Mouse (Mus musculus): ENCODE results near the gene Qrfp.

The Qrfp gene

DNA sequence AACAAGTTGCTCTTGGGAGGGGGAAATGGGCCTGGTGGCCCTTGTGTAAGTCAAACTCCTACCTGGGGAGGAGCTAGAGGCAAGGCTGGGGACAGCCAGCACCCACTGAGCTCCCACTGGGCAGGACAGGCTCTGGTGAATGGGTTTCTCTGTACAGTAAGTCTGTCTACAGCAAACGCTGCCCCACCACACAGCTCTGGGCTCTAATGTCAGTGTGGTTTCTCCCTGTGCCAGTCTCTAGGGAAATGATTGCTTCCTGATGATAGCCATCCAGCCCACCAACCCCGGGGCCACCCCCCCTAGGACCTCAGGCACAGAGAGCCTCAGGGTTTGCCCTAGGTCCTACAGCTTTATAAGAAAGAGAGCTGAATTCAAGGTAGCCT lies 1.0 kb downstream of the Qrfp start:
- peaks cover 8% of the 10 kb centered on the region; the same call in 1 of the 2 replicates for H3K27me3 ChIP-seq (ENCODE audit: insufficient read depth, low read length)
- peaks cover 3% of the 10 kb centered on the region; the same call in 1 of the 2 replicates for H3K36me3 ChIP-seq (ENCODE audit: insufficient read depth, low read length)
- TF ChIP-seq POU5F1 (IDR thresholded peaks at IDR 0.05; ENCODE audit: borderline replicate concordance, low read length) (no peak), NANOG (IDR thresholded peaks at IDR 0.05; ENCODE audit: borderline replicate concordance, low read length) (no peak), CTCF (conservative IDR thresholded peaks at IDR 0.05; ENCODE audit: low read length) (no peak)
- no peak overlapping the region for H3K4me3 ChIP-seq (replicated peaks; ENCODE audit: low read length)
- H3K4me1 ChIP-seq (replicated peaks; ENCODE audit: low read depth, low read length), result peaks cover 9% of the 10 kb centered on the region
- no peaks in the 10 kb centered on the region for H3K9me3 ChIP-seq (ENCODE audit: low read length)

DNA sequence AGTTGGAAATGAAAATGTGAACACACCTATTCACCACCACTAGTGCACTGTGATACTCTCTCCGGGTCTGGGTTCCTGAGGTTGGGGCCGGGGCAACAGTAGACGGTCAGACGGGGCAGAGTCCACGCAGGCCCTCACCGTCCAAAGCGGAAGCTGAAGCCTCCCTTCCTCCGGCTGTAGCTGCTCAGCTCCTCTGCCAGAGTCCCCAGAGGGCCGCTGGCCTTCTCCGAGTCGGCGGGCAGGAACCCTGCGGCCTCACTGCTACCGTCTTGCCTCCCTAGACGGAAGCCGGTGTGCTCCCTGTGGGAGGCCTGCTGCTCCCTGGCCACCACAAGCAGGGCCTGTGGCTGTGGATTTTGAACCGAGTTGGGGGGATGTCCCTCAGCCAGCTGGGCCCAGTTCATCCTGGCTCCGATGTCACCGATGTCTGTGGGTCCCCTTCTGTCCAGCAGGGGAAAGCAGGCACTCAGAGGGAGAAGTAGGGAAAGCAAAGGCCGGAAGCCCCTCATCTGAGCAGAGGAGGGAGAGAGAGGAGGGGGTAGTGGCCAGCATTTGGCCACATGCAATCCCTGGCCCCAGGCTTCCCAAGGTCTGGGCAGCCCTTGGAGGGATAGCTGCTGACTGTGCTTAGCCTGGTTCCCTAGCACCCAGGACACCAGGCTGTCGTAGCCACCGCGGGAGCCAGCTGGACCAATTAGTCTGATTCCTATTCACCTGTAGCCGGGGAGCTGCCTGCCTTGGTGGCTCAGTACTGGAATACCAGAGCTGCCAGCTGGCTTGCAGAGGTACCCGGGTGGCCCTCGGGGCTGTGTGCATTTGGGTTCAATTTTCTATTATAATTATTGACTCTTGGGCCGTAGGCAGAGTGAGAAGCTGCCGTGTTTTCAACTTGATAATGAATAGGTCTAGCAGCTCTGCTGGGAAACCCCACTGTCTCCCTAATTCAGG lies 1.7 kb downstream of the Qrfp start:
- Histone ChIP-seq H3K4me3 (replicated peaks; ENCODE audit: low read length) (no peak overlapping the region), H3K36me3 (ENCODE audit: insufficient read depth, low read length) (peaks cover 9% of the 10 kb centered on the region), H3K4me1 (replicated peaks; ENCODE audit: low read depth, low read length) (peaks cover 9% of the 10 kb centered on the region), H3K9me3 (ENCODE audit: low read length) (no peaks in the 10 kb centered on the region), H3K27me3 (ENCODE audit: insufficient read depth, low read length) (peaks cover 8% of the 10 kb centered on the region; the same call in 1 of the 2 replicates)
- TF ChIP-seq POU5F1 (IDR thresholded peaks at IDR 0.05; ENCODE audit: borderline replicate concordance, low read length), result no peak
- no peak for TF ChIP-seq NANOG (IDR thresholded peaks at IDR 0.05; ENCODE audit: borderline replicate concordance, low read length)
- no peak for TF ChIP-seq CTCF (conservative IDR thresholded peaks at IDR 0.05; ENCODE audit: low read length)

DNA sequence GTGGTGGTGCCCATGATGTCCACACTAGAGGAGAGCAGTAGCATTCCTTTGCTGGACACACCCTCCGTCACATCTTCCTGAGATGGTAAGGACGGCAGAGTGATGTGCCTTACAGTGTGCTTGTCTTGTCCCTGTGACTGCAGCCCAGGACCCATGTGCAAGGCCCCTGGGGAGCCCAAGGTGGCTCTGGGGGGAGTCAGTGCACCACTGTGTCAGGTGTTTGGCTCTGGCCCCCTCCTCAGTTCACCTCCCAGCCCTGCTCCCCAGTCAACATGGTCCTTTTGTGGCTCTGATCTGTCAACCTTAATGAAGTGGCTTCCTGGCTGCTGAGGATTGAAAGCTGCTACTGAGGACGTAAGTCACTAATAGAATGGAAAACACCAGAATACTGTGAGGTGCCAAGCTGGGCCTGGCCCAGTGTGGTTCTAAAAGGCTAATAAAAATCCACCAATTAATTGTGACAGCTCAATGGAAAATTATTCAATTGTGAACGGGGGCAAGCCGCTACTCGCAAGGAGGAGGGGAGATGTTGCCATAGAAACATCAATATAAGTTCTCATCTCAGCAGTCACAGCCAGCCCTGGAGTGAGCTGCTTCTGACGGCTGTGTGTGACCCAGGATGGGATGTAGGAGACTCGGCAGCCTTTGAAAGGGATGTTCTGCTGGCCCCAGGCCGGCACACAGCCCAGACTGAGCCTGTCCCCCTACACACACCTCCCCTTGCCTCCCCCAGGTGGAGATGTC lies 3.6 kb downstream of the Qrfp start:
- TF ChIP-seq POU5F1 (IDR thresholded peaks at IDR 0.05; ENCODE audit: borderline replicate concordance, low read length), result no peak
- TF ChIP-seq CTCF (conservative IDR thresholded peaks at IDR 0.05; ENCODE audit: low read length), result no peak
- no peak for TF ChIP-seq NANOG (IDR thresholded peaks at IDR 0.05; ENCODE audit: borderline replicate concordance, low read length)
- Histone ChIP-seq H3K9me3 (ENCODE audit: low read length) (no peaks in the 10 kb centered on the region), H3K36me3 (ENCODE audit: insufficient read depth, low read length) (peaks cover 28% of the 10 kb centered on the region), H3K4me1 (replicated peaks; ENCODE audit: low read depth, low read length) (peaks cover 12% of the 10 kb centered on the region), H3K4me3 (replicated peaks; ENCODE audit: low read length) (no peak overlapping the region), H3K27me3 (ENCODE audit: insufficient read depth, low read length) (peaks cover 7% of the 10 kb centered on the region; the same call in 1 of the 2 replicates)

DNA sequence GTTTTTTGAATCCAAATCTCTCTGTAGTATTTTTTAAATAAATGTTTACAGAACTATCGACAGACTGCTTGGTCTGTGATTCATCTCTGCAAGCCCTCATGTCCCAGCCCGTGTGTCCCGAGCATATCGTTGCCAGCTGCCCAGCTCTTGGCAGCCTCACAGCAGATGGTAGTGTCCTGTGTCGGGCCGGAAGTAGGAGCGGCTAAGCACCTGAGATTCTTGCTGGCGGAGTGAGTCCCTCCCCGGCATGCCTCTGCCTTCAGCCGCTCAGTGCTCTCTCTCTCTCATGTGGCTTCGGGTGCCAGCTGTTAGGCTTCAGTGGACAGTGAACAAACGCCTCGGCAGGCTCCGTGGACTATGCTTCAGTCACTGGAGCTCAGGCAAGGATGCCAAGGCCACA lies 6.9 kb downstream of the Qrfp start:
- Histone ChIP-seq H3K4me1 (replicated peaks; ENCODE audit: low read depth, low read length) (peaks cover 29% of the 10 kb centered on the region), H3K9me3 (ENCODE audit: low read length) (no peaks in the 10 kb centered on the region), H3K36me3 (ENCODE audit: insufficient read depth, low read length) (peaks cover 61% of the 10 kb centered on the region), H3K27me3 (ENCODE audit: insufficient read depth, low read length) (no peaks in the 10 kb centered on the region), H3K4me3 (replicated peaks; ENCODE audit: low read length) (no peak overlapping the region)
- TF ChIP-seq CTCF (conservative IDR thresholded peaks at IDR 0.05; ENCODE audit: low read length) (no peak), NANOG (IDR thresholded peaks at IDR 0.05; ENCODE audit: borderline replicate concordance, low read length) (no peak)

DNA sequence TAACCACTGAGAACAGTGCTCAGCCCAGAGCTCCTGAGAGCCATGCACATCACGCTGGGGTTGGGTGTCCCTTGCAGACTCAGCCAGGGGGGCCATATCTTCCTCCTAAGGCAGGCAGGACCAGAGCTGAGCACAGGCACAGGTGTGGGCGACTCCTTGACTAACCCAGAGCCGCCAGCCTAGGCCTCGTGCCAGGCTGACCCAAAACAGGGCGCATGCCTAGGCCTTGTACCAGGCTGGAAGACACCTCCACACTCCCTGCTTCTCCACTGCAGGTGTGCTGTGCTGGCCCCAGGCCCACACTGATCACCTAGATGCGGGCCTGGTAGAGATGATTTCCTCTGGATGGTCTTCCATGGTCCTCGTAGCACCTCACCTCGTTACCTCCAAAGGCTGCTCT lies 7.6 kb downstream of the Qrfp start:
- TF ChIP-seq POU5F1 (IDR thresholded peaks at IDR 0.05; ENCODE audit: borderline replicate concordance, low read length) (no peak), NANOG (IDR thresholded peaks at IDR 0.05; ENCODE audit: borderline replicate concordance, low read length) (no peak), CTCF (conservative IDR thresholded peaks at IDR 0.05; ENCODE audit: low read length) (no peak)
- Histone ChIP-seq H3K27me3 (ENCODE audit: insufficient read depth, low read length) (no peaks in the 10 kb centered on the region), H3K9me3 (ENCODE audit: low read length) (no peaks in the 10 kb centered on the region), H3K4me1 (replicated peaks; ENCODE audit: low read depth, low read length) (peaks cover 29% of the 10 kb centered on the region), H3K36me3 (ENCODE audit: insufficient read depth, low read length) (peaks cover 68% of the 10 kb centered on the region), H3K4me3 (replicated peaks; ENCODE audit: low read length) (no peak overlapping the region)

DNA sequence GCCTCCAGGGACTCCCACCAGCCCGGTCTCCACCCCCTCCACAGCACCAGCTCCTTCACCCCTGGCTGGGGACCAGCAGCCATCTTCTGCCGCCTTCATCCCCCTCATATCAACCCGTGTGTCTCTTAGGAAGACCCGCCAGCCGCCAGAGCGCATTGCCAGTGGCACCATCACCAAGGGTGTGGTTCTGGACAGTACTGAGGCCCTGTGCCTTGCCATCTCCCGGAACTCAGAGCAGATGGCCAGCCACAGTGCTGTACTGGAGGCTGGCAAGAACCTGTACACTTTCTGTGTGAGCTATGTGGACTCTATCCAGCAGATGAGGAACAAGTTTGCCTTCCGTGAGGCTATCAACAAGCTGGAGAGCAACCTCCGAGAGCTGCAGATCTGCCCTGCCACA lies 9.0 kb downstream of the Qrfp start:
- no peak for TF ChIP-seq NANOG (IDR thresholded peaks at IDR 0.05; ENCODE audit: borderline replicate concordance, low read length)
- no peak for TF ChIP-seq POU5F1 (IDR thresholded peaks at IDR 0.05; ENCODE audit: borderline replicate concordance, low read length)
- no peak for TF ChIP-seq CTCF (conservative IDR thresholded peaks at IDR 0.05; ENCODE audit: low read length)
- Histone ChIP-seq H3K4me1 (replicated peaks; ENCODE audit: low read depth, low read length) (peaks cover 29% of the 10 kb centered on the region), H3K36me3 (ENCODE audit: insufficient read depth, low read length) (peaks cover 82% of the 10 kb centered on the region)

DNA sequence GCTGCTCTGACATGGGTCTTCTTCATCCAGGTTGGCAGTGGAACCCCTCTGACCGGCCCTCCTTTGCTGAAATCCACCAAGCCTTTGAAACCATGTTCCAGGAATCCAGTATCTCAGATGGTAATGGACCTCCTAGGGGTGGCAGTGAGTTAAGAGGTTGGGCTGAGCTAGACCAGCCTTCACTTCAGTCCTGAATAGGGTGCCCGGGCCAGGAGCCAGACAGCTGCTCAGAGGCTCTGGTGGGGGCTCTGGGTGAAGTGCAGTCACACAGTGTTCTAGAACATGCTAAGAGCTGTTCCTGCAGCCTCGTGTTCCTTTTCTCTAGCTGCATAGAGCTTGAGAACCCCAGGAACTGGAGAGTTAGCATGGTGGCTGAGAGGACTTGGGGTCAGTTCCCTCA lies 13.4 kb downstream of the Qrfp start:
- no peak overlapping the region for H3K4me3 ChIP-seq (replicated peaks; ENCODE audit: low read length)
- no peaks in the 10 kb centered on the region for H3K27me3 ChIP-seq (ENCODE audit: insufficient read depth, low read length)
- peaks cover 96% of the 10 kb centered on the region for H3K36me3 ChIP-seq (ENCODE audit: insufficient read depth, low read length)
- peaks cover 28% of the 10 kb centered on the region for H3K4me1 ChIP-seq (replicated peaks; ENCODE audit: low read depth, low read length)
- no peaks in the 10 kb centered on the region for H3K9me3 ChIP-seq (ENCODE audit: low read length)
- no peak for TF ChIP-seq NANOG (IDR thresholded peaks at IDR 0.05; ENCODE audit: borderline replicate concordance, low read length)

More for the DNA sequence above, 9.0 kb downstream of the Qrfp start:
- Histone ChIP-seq H3K27me3 (ENCODE audit: insufficient read depth, low read length) (no peaks in the 10 kb centered on the region), H3K4me3 (replicated peaks; ENCODE audit: low read length) (peak overlapping the region; percentile 69), H3K9me3 (ENCODE audit: low read length) (no peaks in the 10 kb centered on the region)

DNA sequence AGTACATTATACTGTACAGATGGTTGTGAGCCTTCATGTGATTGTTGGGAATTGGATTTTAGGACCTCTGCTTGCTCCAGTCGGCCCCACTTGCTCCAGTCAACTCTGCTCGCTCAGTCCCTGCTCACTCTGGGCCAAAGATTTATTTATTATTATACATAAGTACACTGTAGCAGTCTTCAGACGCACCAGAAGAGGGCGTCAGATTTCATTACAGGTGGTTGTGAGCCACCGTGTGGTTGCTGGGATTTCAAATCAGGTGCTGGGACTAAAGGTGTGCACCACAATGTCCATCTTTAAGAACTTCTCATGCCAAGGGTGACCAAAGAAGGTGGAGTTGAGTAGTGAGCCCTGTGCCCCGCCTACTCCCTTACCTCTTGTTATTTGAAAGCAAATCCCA lies 17.8 kb downstream of the Qrfp start:
- H3K4me3 ChIP-seq (replicated peaks; ENCODE audit: low read length), result no peak overlapping the region
- TF ChIP-seq POU5F1 (IDR thresholded peaks at IDR 0.05; ENCODE audit: borderline replicate concordance, low read length) (no peak), CTCF (conservative IDR thresholded peaks at IDR 0.05; ENCODE audit: low read length) (0 out of 2 replicates have a peak, but pooled peaks have one; percentile 13), NANOG (IDR thresholded peaks at IDR 0.05; ENCODE audit: borderline replicate concordance, low read length) (no peak)
- no peaks in the 10 kb centered on the region for H3K27me3 ChIP-seq (ENCODE audit: insufficient read depth, low read length)
- peaks cover 89% of the 10 kb centered on the region for H3K36me3 ChIP-seq (ENCODE audit: insufficient read depth, low read length)
- peaks cover 22% of the 10 kb centered on the region for H3K4me1 ChIP-seq (replicated peaks; ENCODE audit: low read depth, low read length)
- no peaks in the 10 kb centered on the region for H3K9me3 ChIP-seq (ENCODE audit: low read length)

All from E14TG2a.4 (cell line).